12 mouse cellular contexts compared by ENCODE assay signal in genomic region chr3:26173613-26174012, GRCm38 (mm10).
"Had no signal": no experiment of that assay in that cellular context is flagged by ENCODE, and none has a peak within 500 bp of the region (broad histone marks: within the 10 kb centered on the region; RNA-seq: fewer than 3 reads in every experiment).

No protein-coding gene starts in this region.

- DNase-seq: kidney, adult 18-20 months; liver; liver, embryonic 13.5 days; liver, postnatal 0 days; lung, postnatal 14 days; right cerebral cortex, adult 18-20 months; right cerebral cortex, postnatal 25 days; thymus, postnatal 36 days had no signal

- H3K9me3 ChIP-seq: limb, embryonic 12.5 days; liver, embryonic 13.5 days; lung, embryonic 15.5 days; neural tube, embryonic 12.5 days had no signal

- H3K4me3 ChIP-seq: left cerebral cortex, adult 2 months; limb, embryonic 12.5 days; liver, embryonic 13.5 days; lung, embryonic 15.5 days; neural tube, embryonic 12.5 days had no signal

- H3K4me2 ChIP-seq: limb, embryonic 12.5 days; liver, embryonic 13.5 days; lung, embryonic 15.5 days; neural tube, embryonic 12.5 days had no signal

- H3K9ac ChIP-seq: limb, embryonic 12.5 days; liver, embryonic 13.5 days; liver, postnatal 0 days; lung, embryonic 15.5 days; neural tube, embryonic 12.5 days had no signal

- H3K4me1 ChIP-seq: limb, embryonic 12.5 days; liver, embryonic 13.5 days; lung, embryonic 15.5 days; neural tube, embryonic 12.5 days had no signal

- H3K27me3 ChIP-seq: limb, embryonic 12.5 days; liver, embryonic 13.5 days; lung, embryonic 15.5 days; neural tube, embryonic 12.5 days had no signal

- H3K27ac ChIP-seq: left cerebral cortex, adult 2 months; limb, embryonic 12.5 days; liver, embryonic 13.5 days; lung, embryonic 15.5 days; neural tube, embryonic 12.5 days had no signal

- H3K36me3 ChIP-seq: limb, embryonic 12.5 days; liver, embryonic 13.5 days; lung, embryonic 15.5 days; neural tube, embryonic 12.5 days had no signal

- ATAC-seq: liver, postnatal 0 days had no signal
